Mouse (Mus musculus) CH12.LX (cell line): ENCODE data around the gene Gmds.

Source experiments
- CTCF ChIP-seq, 2 experiments: IDR thresholded peaks in 1 of 2; conservative IDR thresholded peaks in 1 of 2; 2 replicates each; pipeline ENCODE4 v1.5.1; 2011 to 2012; ENCODE audit warnings: low read depth in 2 of 2, low read length in 2 of 2, improper control_type of control experiment in 1 of 2, inconsistent platforms in 1 of 2, mild to moderate bottlenecking in 1 of 2, moderate library complexity in 1 of 2
- EP300 ChIP-seq: IDR thresholded peaks from 2 replicates; pipeline ENCODE4 v1.6.1; 2011; ENCODE audit warnings: low read length, improper control_type of control experiment
- KAT2A ChIP-seq: IDR thresholded peaks from 2 replicates; pipeline ENCODE4 v1.6.1; 2012; ENCODE audit warnings: low read length, improper control_type of control experiment, inconsistent platforms; ENCODE audit not compliant: insufficient replicate concordance
- MAFK ChIP-seq: IDR thresholded peaks from 2 replicates; pipeline ENCODE4 v1.6.1; 2011; ENCODE audit warnings: low read length, improper control_type of control experiment; ENCODE audit not compliant: insufficient replicate concordance
- MAX ChIP-seq: IDR thresholded peaks from 2 replicates; pipeline ENCODE4 v1.6.1; 2011; ENCODE audit warnings: low read length, improper control_type of control experiment
- MXI1 ChIP-seq: IDR thresholded peaks from 2 replicates; pipeline ENCODE4 v1.6.1; 2011; ENCODE audit warnings: mild to moderate bottlenecking, low read depth, low read length, improper control_type of control experiment
- MYC ChIP-seq: IDR thresholded peaks from 2 replicates; pipeline ENCODE4 v1.6.1; 2011; ENCODE audit warnings: low read depth, mild to moderate bottlenecking, improper control_type of control experiment, low read length
- POLR2A ChIP-seq: IDR thresholded peaks from 2 replicates; pipeline ENCODE4 v1.6.1; 2011; ENCODE audit warnings: low read depth, mild to moderate bottlenecking, improper control_type of control experiment, low read length
- USF1 ChIP-seq: IDR thresholded peaks from 2 replicates; pipeline ENCODE4 v1.6.1; 2014; ENCODE audit warnings: low read depth, mild to moderate bottlenecking, inconsistent platforms, low read length, improper control_type of control experiment

DNA sequence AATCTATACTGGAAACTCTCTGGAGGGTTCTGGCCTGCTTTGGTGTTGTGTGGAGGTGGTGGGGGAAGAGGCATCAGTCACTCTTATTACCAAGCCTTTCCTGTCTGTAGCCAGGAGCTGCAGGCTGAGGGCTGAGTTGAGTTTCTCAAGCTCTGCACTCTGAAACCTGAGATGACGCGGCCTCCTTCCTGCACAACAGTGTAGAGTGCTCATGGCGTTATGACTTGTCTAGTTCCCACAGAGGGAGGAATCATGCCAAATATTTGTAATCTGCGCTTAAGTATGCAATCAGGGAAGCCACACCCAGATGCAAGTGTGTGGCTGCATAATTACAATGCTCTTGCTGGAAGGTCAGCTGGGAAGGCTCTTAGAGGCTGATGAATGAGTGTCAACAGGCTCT is 461.5 kb downstream of the Gmds start:
- TF ChIP-seq MYC (no peak), USF1 (no peak), CTCF (conservative IDR thresholded peaks at IDR 0.05 in 1 of 2, IDR thresholded peaks at IDR 0.05 in 1 of 2; ENCODE audit: low read depth in 2 of 2, low read length in 2 of 2) (no peak), MXI1 (no peak), KAT2A (no peak), EP300 (no peak), MAFK (no peak), POLR2A (no peak), MAX (no peak)
